Mouse (Mus musculus) liver, embryonic 16.5 days (tissue): Measurements from ENCODE around the gene Phc3. TPM values are rescaled to one million over a fixed set of nuclear protein-coding genes. Genes with fewer than 3 reads are reported as not detected.

Source experiments
- ATAC-seq: fragments of 200-750 bp; cut with Nextera tagmentation; 2 replicates; pipeline ENCODE4 v1.8.0; 2017; ENCODE audit warnings: low read depth, mild to moderate bottlenecking, moderate number of reproducible peaks, moderate library complexity
- H3K27ac ChIP-seq: fragments of 300-500 bp; sonication (generic); 2 replicates; pipeline ENCODE4 v1.5.1; 2014; ENCODE audit warnings: mild to moderate bottlenecking, low read length
- H3K27me3 ChIP-seq: fragments of 300-500 bp; sonication (generic); 2 replicates; pipeline ENCODE4 v1.6.1; 2014; ENCODE audit warnings: low read depth, low read length, mixed read lengths; ENCODE audit not compliant: control insufficient read depth, insufficient read depth
- H3K36me3 ChIP-seq: fragments of 300-500 bp; sonication (generic); 2 replicates; pipeline ENCODE4 v1.6.1; 2014; ENCODE audit warnings: mild to moderate bottlenecking; ENCODE audit not compliant: control insufficient read depth, insufficient read depth
- H3K4me1 ChIP-seq: fragments of 300-500 bp; sonication (generic); 2 replicates; pipeline ENCODE4 v1.6.1; 2014; ENCODE audit warnings: low read depth, low read length, mixed read lengths; ENCODE audit not compliant: control insufficient read depth
- H3K4me2 ChIP-seq: fragments of 300-500 bp; sonication (generic); 2 replicates; pipeline ENCODE4 v1.6.1; 2014; ENCODE audit warnings: low read depth, low read length, mixed read lengths
- H3K4me3 ChIP-seq: fragments of 300-500 bp; sonication (generic); 2 replicates; pipeline ENCODE4 v1.5.1; 2014; ENCODE audit warnings: low read depth, mild to moderate bottlenecking, low read length
- H3K9ac ChIP-seq: fragments of 300-500 bp; sonication (generic); 2 replicates; pipeline ENCODE4 v1.6.1; 2014; ENCODE audit warnings: low read depth, low read length
- H3K9me3 ChIP-seq: fragments of 300-500 bp; sonication (generic); replicated peaks from 2 replicates; pipeline ENCODE4 v1.6.1; 2016; ENCODE audit warnings: low read length; ENCODE audit not compliant: control insufficient read depth
- WGBS: fragments of 180-500 bp; shearing (Covaris S2); extraction: QIAGEN DNeasy Blood & Tissue Kit; methylation state at CpG from one replicate; pipeline ENCODE4 v1.1.7; 2014; ENCODE audit not compliant: insufficient replicate concordance; 5-methylcytosine and 5-hydroxymethylcytosine counted together
- polyA plus RNA-seq: library from polyadenylated mRNA; unstranded; fragments of >200 nt; fragmentation: Nextera tagmentation; extraction: Ambion mirVana; gene quantifications from 2 replicates; pipeline ENCODE4 v1.2.1, GENCODE M21; 2015

Gene Phc3
- polyA plus RNA-seq, 1 experiment from 2014 or later: 1.8 TPM

DNA sequence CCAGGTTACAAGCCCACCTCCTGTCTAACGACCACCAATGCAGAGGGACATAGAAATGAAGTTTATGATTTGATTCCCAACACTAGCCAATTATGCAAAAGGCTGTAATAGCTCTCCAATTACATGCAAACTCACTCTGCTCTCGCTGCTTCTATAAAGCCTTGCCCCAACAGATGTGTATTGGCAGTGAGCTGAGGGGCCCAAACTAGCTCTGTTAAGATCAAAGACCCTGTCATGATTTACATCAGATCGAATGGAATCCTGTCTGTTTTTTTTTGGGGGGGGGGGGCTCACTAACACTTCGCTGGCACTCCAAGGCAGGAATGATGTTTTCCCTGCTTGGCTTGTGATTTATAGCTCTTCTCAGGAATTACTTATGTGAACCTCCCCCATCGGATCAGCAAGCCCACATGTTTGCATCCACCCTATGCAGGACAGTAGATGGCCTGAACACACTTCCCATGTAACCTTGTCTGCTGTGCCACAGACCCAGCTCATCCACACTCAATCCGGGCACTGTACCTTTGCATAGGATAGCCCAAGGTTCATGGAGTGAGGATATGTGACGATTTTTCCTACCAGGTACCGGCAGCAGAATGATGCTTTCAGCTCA is 13.8 kb upstream of the Phc3 start:
- no peaks in the 10 kb centered on the region for H3K36me3 ChIP-seq
- no peak overlapping the region for H3K9ac ChIP-seq
- no peak for ATAC-seq
- no peaks in the 10 kb centered on the region for H3K9me3 ChIP-seq
- no peak overlapping the region for H3K4me3 ChIP-seq
- 57% methylated on average over 8 of the region's 8 CpGs for WGBS
- no peak overlapping the region for H3K27ac ChIP-seq
- peaks cover 4% of the 10 kb centered on the region for H3K4me1 ChIP-seq
- no peaks in the 10 kb centered on the region for H3K27me3 ChIP-seq
- no peak overlapping the region for H3K4me2 ChIP-seq

DNA sequence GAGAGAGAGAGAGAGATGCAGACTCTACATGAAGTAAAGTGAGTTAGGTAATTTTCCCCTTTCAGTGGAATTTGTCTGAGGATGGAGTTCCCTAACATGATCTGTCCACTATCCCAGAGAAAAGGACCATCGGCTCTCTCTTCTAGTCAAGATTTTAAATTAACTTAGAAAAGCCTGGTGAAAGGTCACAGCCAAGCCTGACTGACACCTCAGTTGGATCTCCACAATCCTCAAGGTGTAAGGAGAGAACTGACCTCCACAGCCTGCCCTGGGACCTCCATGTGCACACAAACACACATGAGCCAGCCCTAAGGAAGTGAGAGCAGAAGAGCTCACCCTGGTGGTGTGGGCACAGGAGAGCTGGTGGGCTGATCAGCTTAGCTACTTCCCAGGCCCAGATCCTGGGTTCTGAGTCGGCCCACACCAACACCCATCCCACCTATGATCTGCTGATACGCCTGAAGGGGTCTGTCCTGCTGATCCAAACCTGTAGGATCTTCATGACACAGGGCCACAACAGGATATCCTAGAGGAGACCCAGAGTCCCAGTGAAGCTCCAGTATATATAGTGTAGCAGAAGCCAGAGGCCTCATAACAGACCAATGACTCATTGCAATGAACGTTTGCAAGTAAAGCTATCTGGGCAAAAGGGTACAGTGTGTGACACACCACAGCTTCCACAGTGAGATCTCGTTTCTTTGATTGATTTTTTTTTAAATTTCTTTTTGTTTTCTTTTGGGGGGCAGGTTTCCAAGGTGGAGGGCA is 12.6 kb upstream of the Phc3 start:
- H3K9me3 ChIP-seq: no peaks in the 10 kb centered on the region
- H3K36me3 ChIP-seq: no peaks in the 10 kb centered on the region
- H3K9ac ChIP-seq: no peak overlapping the region
- no peaks in the 10 kb centered on the region for H3K27me3 ChIP-seq
- ATAC-seq: no peak
- no peak overlapping the region for H3K4me2 ChIP-seq
- WGBS: 48% methylated on average over 5 of the region's 5 CpGs
- no peak overlapping the region for H3K4me3 ChIP-seq
- H3K4me1 ChIP-seq: no peaks in the 10 kb centered on the region; the same call in 1 of the 2 replicates
- no peak overlapping the region for H3K27ac ChIP-seq

DNA sequence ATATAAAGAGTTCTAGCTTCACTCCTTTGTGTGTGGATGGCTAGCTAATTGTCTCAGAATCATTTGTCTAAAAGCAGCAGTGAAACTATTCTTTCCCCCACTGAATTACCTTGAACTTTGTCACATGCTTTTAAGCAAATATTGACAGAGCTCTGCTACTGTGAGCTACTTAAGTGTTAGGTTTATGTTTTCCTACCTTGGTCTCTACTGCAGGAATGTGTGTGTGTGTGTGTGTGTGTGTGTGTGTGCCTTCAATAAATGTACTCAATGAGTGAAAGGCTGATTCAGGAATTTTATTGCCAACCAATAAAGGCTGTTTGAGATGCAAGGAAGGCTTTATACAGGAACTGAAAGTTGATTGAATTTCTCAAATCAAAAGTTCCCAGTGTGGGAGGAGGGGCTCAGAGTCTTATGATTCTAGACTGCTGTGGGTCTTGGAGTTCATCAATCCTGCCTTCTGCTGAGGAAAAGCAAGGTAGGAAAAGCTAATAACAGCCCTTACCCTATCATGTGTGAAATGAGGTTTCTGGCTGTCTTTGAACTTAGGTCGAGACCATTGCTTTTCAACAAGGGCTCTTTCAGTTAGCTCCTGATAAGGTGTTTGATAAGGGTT is 7.9 kb upstream of the Phc3 start:
- ATAC-seq: no peak
- H3K9me3 ChIP-seq: no peaks in the 10 kb centered on the region
- H3K4me1 ChIP-seq: no peaks in the 10 kb centered on the region; the same call in 1 of the 2 replicates
- 19% methylated on average over 1 of the region's 1 CpGs for WGBS
- H3K4me2 ChIP-seq: no peak overlapping the region
- H3K27ac ChIP-seq: no peak overlapping the region
- no peak overlapping the region for H3K4me3 ChIP-seq
- no peaks in the 10 kb centered on the region for H3K27me3 ChIP-seq
- H3K36me3 ChIP-seq: no peaks in the 10 kb centered on the region
- H3K9ac ChIP-seq: no peak overlapping the region

DNA sequence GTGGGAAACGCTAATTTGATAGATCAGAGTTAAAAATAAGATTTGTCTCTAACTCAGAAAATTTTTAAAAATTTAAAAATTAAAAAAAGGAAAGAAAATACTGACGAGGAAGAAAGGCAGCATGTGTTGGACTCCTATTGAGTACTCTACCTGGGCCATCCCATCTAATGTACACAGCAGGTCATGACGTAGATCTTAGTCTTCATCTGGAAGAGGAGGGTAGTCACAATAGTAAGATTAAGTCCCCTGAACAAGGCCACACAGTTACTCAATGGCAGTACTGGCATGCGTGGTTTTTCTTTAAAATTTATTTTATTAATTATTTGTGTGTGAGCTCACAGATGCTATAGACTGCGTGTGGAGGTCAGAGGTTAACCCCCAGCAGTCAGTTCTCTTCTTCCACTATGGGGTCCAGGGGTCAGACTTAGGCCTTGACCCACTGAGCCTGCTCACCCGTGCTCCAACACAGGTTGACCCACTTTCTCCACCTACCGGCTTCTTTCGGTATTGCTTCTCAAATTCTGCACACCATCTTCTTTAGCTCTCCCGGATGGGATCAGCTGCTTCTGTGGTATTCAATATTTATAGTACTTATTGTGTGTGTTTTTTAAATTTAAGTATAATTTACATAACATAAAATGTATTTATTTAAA is 6.0 kb upstream of the Phc3 start:
- ATAC-seq: no peak
- H3K4me1 ChIP-seq: no peaks in the 10 kb centered on the region; the same call in 1 of the 2 replicates
- H3K27ac ChIP-seq: no peak overlapping the region
- 33% methylated on average over 9 of the region's 9 CpGs for WGBS
- no peak overlapping the region for H3K4me3 ChIP-seq
- no peaks in the 10 kb centered on the region for H3K9me3 ChIP-seq
- no peaks in the 10 kb centered on the region for H3K36me3 ChIP-seq
- H3K27me3 ChIP-seq: no peaks in the 10 kb centered on the region
- H3K4me2 ChIP-seq: no peak overlapping the region
- H3K9ac ChIP-seq: no peak overlapping the region

DNA sequence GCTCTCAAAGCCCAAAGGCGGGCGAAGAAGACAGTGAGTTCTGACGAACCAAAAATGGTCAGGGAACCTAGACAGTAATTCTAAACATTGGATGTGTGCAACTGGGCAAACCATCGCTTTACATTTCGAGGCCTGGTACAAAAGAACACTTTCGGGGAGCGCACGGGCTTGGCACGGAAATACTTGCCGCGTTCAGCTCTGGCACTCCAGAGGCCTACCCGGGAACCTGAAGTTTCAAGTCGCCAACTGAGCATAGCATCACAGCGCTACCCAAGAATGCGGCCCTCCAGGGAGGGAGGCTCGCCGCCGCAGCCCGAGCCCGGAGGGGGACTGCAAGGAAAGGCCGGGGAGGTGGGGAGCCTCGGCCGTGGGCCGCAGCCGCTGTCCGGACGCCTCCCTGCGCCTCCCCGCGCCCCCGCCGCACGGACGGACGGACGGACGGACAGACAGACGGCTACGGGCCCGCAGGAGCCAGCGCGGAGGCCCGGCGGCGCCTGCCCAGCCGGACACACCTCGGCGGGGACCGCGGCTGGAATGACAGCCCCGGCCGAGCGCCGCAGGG is 603 bp downstream of the Phc3 start:
- Histone ChIP-seq H3K4me1 (peaks cover 12% of the 10 kb centered on the region), H3K4me3 (peak overlapping the region; percentile 92)

DNA sequence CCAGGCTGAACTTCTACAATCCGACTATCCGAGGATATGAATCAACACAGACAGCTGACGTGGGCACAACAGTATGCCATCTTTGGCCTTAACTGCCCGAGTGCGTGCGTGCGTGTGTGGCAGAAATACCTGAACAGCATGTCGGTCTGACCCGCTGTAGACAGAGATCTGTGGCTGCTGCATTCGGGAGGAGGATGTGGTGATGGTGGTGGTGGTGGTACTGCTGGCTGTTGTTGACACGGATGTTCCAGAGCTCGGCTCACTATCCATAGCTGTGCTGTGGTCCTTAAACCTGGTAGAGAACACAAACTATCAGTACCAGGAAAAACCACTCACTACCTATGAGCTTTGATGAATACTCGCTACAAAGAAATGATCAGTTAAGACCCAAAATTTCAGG is 3.6 kb downstream of the Phc3 start:
- Histone ChIP-seq H3K9ac (no peak overlapping the region), H3K36me3 (peaks cover 13% of the 10 kb centered on the region), H3K27ac (no peak overlapping the region), H3K9me3 (no peaks in the 10 kb centered on the region), H3K4me1 (peaks cover 12% of the 10 kb centered on the region), H3K4me3 (no peak overlapping the region), H3K4me2 (no peak overlapping the region), H3K27me3 (no peaks in the 10 kb centered on the region)
- no peak for ATAC-seq
- 87% methylated on average over 13 of the region's 13 CpGs for WGBS

More for the DNA sequence above, 603 bp downstream of the Phc3 start:
- Histone ChIP-seq H3K4me2 (peak overlapping the region; percentile 83), H3K9ac (peak overlapping the region; percentile 88), H3K27ac (peak overlapping the region; percentile 69), H3K9me3 (no peaks in the 10 kb centered on the region), H3K36me3 (0 out of 2 replicates have a peak, but pooled peaks cover 3% of the 10 kb centered on the region), H3K27me3 (no peaks in the 10 kb centered on the region)
- ATAC-seq: peak; percentile 64
- WGBS: 1% methylated on average over 54 of the region's 54 CpGs

DNA sequence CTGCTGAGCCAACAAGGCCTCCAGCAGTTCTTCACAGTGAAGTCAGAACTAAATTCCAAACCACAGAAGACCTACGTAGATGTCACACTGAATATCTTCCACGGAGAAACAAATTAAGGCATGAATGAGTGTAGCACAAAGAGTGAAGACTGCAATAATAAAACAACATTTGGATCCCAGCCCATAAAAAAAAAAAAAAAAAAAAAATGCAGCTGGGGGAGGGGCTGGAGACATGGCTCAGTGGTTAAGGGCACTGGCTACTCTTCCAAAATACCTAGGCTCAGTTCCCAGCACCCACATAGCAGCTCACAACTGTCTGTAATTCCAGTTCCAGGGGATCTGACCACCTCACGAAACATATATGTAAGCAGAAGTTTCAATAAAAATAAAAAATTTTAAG is 5.0 kb downstream of the Phc3 start:
- WGBS: 75% methylated on average over 3 of the region's 3 CpGs
- no peak for ATAC-seq
- no peaks in the 10 kb centered on the region for H3K27me3 ChIP-seq
- H3K27ac ChIP-seq: no peak overlapping the region
- H3K4me2 ChIP-seq: no peak overlapping the region
- no peak overlapping the region for H3K4me3 ChIP-seq
- H3K9ac ChIP-seq: no peak overlapping the region
- H3K4me1 ChIP-seq: peaks cover 7% of the 10 kb centered on the region
- H3K9me3 ChIP-seq: no peaks in the 10 kb centered on the region
- peaks cover 15% of the 10 kb centered on the region for H3K36me3 ChIP-seq

DNA sequence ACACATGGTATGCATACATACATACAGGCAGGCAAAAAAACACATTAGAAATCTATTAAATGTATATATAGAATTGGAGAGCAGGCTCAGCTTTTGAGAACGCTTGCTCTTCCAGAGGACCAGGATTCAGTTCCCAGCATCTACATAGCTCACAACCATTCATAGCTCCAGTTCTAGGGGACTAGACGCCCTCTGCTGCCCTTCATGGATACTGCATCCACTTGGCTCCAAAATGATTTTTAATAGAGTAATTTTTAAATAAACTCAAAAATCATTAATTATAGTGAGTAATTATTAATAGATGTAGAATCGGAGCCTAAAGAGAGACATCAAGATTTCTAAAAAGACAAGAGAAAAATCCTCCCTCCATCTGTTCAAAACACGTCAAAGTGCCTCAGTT is 6.1 kb downstream of the Phc3 start:
- 80% methylated on average over 4 of the region's 4 CpGs for WGBS
- peaks cover 15% of the 10 kb centered on the region for H3K36me3 ChIP-seq

More for the DNA sequence above, 6.1 kb downstream of the Phc3 start:
- H3K4me3 ChIP-seq: no peak overlapping the region
- no peak overlapping the region for H3K4me2 ChIP-seq
- ATAC-seq: no peak
- no peaks in the 10 kb centered on the region for H3K9me3 ChIP-seq
- H3K27me3 ChIP-seq: no peaks in the 10 kb centered on the region
- no peak overlapping the region for H3K27ac ChIP-seq
- H3K4me1 ChIP-seq: peaks cover 3% of the 10 kb centered on the region
- no peak overlapping the region for H3K9ac ChIP-seq
